Mouse (Mus musculus) liver, postnatal 0 days (tissue): ENCODE data around the gene Ackr2.

Experiments used
- CTCF ChIP-seq: sonication (generic); IDR thresholded peaks from 2 replicates; pipeline ENCODE4 v1.5.1; 2016; ENCODE audit warnings: antibody characterized with exemption, low read depth
- EP300 ChIP-seq: IDR thresholded peaks from 2 replicates; pipeline ENCODE4 v1.6.1; 2016; ENCODE audit warnings: antibody characterized with exemption, low read depth, mild to moderate bottlenecking

DNA sequence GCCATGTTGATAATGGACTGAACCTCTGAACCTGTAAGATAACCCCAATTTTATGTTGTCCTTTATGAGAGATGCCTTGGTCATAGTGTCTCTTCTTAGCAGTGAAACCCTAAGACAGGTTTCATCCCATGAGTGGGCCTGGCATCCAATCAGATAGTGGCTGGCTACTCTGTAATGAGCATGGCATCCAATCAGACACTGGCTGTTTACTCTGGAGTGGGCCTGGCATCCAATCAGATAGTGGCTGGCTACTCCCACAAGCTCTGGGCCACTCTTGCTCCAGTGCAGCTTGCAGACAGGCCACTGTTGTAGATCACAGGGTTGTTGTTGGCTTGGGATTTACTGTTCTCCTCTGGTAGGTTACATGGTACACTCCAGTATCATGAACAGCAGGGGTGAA lies 24.6 kb upstream of the Ackr2 start:
- TF ChIP-seq CTCF (no peak), EP300 (no peak)
